Mouse (Mus musculus) liver, adult 2 months (tissue): ENCODE data around the gene Gng3. TPM values are rescaled to one million over a fixed set of nuclear protein-coding genes. Genes with fewer than 3 reads are reported as not detected.

Experiments
- DNase-seq: peaks from one replicate; pipeline ENCODE4 v3.0.0-alpha.2; 2011; ENCODE audit warnings: low read depth, low spot score; ENCODE audit errors: extremely low read depth
- H3K27ac ChIP-seq: fragments of 200-500 bp; replicated peaks from 2 replicates; pipeline ENCODE4 v1.5.1; 2012; ENCODE audit warnings: low read depth, mild to moderate bottlenecking, control low read depth, inconsistent platforms, low read length; ENCODE audit not compliant: insufficient read depth
- H3K27me3 ChIP-seq: fragments of 200-500 bp; 2 replicates; pipeline ENCODE4 v1.6.1; 2012; ENCODE audit warnings: mild to moderate bottlenecking, moderate library complexity, low read length, inconsistent platforms; ENCODE audit not compliant: control insufficient read depth, insufficient read depth
- H3K36me3 ChIP-seq: fragments of 200-500 bp; 2 replicates; pipeline ENCODE4 v1.6.1; 2012; ENCODE audit warnings: low read length, inconsistent platforms; ENCODE audit not compliant: control insufficient read depth, insufficient read depth
- H3K4me1 ChIP-seq: fragments of 200-500 bp; 2 replicates; pipeline ENCODE4 v1.6.1; 2011; ENCODE audit warnings: low read length; ENCODE audit not compliant: control insufficient read depth, insufficient read depth
- H3K4me3 ChIP-seq: fragments of 200-500 bp; 2 replicates; pipeline ENCODE4 v1.5.1; 2011; ENCODE audit warnings: low read depth, mild to moderate bottlenecking, control low read depth, low read length, moderate library complexity; ENCODE audit not compliant: insufficient read depth
- H3K79me2 ChIP-seq: fragments of 200-500 bp; 2 replicates; pipeline ENCODE4 v1.6.1; 2012; ENCODE audit warnings: inconsistent platforms, mild to moderate bottlenecking, low read length, moderate library complexity; ENCODE audit not compliant: control insufficient read depth, insufficient read depth
- H3K9ac ChIP-seq: fragments of 200-500 bp; 2 replicates; pipeline ENCODE4 v1.6.1; 2012; ENCODE audit warnings: low read depth, mild to moderate bottlenecking, control low read depth, inconsistent platforms, low read length
- CTCF ChIP-seq: fragments of 200-500 bp; IDR thresholded peaks from 2 replicates; pipeline ENCODE4 v1.5.1; 2011; ENCODE audit warnings: low read depth, low read length, control low read depth
- POLR2A ChIP-seq: fragments of 200-500 bp; IDR thresholded peaks from 2 replicates; pipeline ENCODE4 v1.6.1; 2011; ENCODE audit warnings: low read length, control low read depth; ENCODE audit not compliant: insufficient read depth; ENCODE audit errors: extremely low read depth
- WGBS: fragments of 180-500 bp; shearing (Covaris S2); methylation state at CpG from one replicate; pipeline ENCODE4 v1.1.7; 2018; 5-methylcytosine and 5-hydroxymethylcytosine counted together
- polyA plus RNA-seq: library from polyadenylated mRNA; depleted of rRNA; stranded (reverse); fragments of >200 nt; gene quantifications from 2 replicates; pipeline ENCODE4 v1.2.3, GENCODE M21; 2012
- total RNA-seq: library from RNA; depleted of rRNA; stranded (reverse); fragments of >200 nt; gene quantifications from 2 replicates; pipeline ENCODE4 v1.2.3, GENCODE M21; 2014

Gng3 gene
- total and polyA plus RNA-seq, 2 experiments, result 0.05 TPM; not detected in 1

DNA sequence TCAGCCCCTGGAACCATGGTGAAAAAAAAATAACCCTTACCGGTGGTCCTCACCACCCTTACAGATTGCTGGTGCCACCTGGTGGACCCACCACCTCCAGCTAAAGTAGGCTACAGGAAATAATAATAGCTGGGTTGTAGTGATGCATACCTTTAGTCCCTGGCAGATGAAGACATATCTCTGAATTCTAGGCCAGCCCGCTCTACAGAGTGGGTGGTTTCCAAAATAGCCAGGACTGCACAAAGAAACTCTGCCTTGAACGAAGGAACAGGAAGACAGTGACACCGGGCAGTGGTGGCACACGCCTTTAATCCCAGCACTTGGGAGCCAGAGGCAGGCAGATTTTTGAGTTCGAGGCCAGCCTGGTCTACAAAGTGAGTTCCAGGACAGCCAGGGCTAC lies 25.3 kb upstream of the Gng3 start:
- DNase-seq, result no peak
- Histone ChIP-seq H3K9ac (no peak overlapping the region), H3K79me2 (no peaks in the 10 kb centered on the region), H3K27me3 (no peaks in the 10 kb centered on the region), H3K36me3 (no peaks in the 10 kb centered on the region), H3K27ac (no peak overlapping the region), H3K4me1 (peaks cover 2% of the 10 kb centered on the region; the same call in 1 of the 2 replicates), H3K4me3 (no peak overlapping the region)
- 84% methylated on average over 6 of the region's 6 CpGs for WGBS
- TF ChIP-seq POLR2A (no peak), CTCF (no peak)

DNA sequence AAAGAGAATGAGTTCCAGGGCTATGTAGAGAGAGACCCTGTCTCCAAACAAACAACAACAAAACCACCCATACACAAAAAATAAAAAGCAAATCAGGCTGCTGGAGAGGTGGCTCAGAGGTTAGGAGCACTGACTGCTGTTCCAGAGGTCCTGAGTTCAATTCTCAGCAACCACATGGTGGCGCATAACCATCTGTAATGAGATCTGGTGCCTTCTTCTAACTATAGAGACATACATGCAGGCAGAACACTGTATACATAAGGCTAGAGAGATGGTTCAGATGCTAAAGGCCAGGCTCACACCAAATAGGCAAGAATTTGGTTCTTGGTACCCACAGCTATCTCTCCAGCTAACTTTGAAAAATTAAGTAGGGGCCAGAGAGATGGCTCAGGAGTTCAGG lies 20.0 kb upstream of the Gng3 start:
- no peak overlapping the region for H3K4me3 ChIP-seq
- WGBS, result 16% methylated on average over 1 of the region's 1 CpGs
- H3K27me3 ChIP-seq, result no peaks in the 10 kb centered on the region
- no peak for DNase-seq
- H3K4me1 ChIP-seq, result no peaks in the 10 kb centered on the region
- no peak overlapping the region for H3K9ac ChIP-seq
- H3K36me3 ChIP-seq, result no peaks in the 10 kb centered on the region
- no peaks in the 10 kb centered on the region for H3K79me2 ChIP-seq
- no peak overlapping the region for H3K27ac ChIP-seq
- no peak for TF ChIP-seq POLR2A
- peak; percentile 41; the same call in 1 of the 2 replicates for TF ChIP-seq CTCF

DNA sequence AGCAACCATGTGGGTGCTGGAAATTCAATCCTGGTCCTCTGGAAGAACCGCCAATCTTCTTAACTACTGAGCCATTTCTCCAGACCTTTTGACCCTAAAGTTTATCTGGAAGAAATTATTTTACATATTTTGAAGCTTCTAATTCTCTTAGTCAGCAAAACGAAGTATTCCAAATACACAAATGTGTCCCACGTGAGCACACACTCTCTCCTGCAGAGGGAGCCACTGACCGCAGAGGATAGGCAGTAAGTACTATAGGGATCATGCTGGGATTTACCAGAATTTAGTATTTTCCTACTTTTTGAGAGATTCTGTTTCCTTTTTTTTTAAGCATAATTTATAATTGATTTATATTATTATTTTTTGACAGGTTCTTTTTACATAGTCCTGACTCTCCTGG lies 18.7 kb upstream of the Gng3 start:
- 26% methylated on average over 4 of the region's 4 CpGs for WGBS
- H3K9ac ChIP-seq, result no peak overlapping the region
- no peaks in the 10 kb centered on the region for H3K4me1 ChIP-seq
- H3K27me3 ChIP-seq, result no peaks in the 10 kb centered on the region
- no peaks in the 10 kb centered on the region for H3K36me3 ChIP-seq
- no peak overlapping the region for H3K27ac ChIP-seq
- no peaks in the 10 kb centered on the region for H3K79me2 ChIP-seq
- TF ChIP-seq POLR2A, result no peak
- peak; percentile 81 for TF ChIP-seq CTCF
- DNase-seq, result peak; percentile 73
- no peak overlapping the region for H3K4me3 ChIP-seq

DNA sequence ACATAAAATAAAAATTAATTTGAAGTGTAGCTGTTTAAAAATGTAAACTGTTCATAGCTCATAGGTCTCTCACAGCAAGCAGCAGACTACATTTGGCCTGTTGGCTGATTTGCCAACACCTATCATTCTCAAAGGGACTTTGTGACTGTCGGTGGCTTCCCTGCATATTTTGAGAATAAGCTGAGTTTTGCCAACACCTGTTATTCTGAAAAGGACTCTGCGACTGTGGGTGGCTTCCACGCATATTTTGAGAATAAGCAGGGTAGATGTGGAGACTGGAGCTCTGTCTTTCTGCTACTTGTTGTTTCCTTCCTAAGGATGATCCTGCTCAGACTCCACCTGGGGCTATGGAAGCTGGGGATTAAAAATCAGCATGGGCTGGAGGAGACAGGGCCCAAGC lies 14.1 kb upstream of the Gng3 start:
- H3K27me3 ChIP-seq, result no peaks in the 10 kb centered on the region
- no peak for DNase-seq
- no peaks in the 10 kb centered on the region for H3K4me1 ChIP-seq
- H3K79me2 ChIP-seq, result no peaks in the 10 kb centered on the region
- no peak overlapping the region for H3K9ac ChIP-seq
- TF ChIP-seq POLR2A (no peak), CTCF (no peak)
- no peak overlapping the region for H3K4me3 ChIP-seq
- peaks cover 3% of the 10 kb centered on the region; the same call in 1 of the 2 replicates for H3K36me3 ChIP-seq
- no peak overlapping the region for H3K27ac ChIP-seq
- WGBS, result 85% methylated on average over 3 of the region's 3 CpGs

DNA sequence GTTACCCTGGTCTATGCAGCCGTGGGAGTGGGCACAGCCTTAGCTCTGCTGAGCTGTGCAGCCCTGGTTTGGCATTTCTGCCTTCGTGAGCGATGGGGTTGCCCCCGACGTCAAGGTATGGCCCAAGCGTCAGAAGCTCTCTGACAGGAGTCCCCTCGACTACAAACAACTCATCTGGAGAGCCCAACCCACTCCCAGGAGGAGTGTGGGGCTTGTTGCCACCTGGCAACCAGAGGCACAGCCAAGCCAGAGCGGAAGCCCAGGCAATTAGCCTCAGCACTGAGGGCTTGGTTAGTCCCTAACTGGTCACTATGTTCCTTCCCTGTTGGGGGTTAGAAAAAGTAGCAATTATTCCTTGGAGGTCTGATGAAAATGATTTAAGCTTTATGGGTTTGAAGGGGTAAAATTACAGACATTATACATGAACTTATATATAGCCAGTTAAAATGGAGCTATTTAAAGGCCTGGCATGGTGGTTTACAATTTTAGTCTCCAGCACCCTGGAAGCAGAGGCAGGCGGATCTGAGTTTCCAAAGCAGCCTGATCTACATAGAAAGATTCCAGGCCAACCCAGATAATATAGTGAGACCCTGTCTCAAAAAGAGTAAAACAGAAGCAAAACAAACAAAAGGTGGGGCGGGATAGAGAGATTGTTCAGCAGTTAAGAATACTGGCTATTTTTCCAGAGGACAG lies 13.4 kb upstream of the Gng3 start:
- H3K36me3 ChIP-seq, result peaks cover 3% of the 10 kb centered on the region; the same call in 1 of the 2 replicates
- DNase-seq, result no peak
- no peak overlapping the region for H3K27ac ChIP-seq
- H3K4me1 ChIP-seq, result no peaks in the 10 kb centered on the region
- WGBS, result 69% methylated on average over 10 of the region's 10 CpGs
- H3K9ac ChIP-seq, result no peak overlapping the region
- H3K79me2 ChIP-seq, result no peaks in the 10 kb centered on the region
- H3K4me3 ChIP-seq, result no peak overlapping the region
- H3K27me3 ChIP-seq, result no peaks in the 10 kb centered on the region
- TF ChIP-seq CTCF (no peak), POLR2A (no peak)

DNA sequence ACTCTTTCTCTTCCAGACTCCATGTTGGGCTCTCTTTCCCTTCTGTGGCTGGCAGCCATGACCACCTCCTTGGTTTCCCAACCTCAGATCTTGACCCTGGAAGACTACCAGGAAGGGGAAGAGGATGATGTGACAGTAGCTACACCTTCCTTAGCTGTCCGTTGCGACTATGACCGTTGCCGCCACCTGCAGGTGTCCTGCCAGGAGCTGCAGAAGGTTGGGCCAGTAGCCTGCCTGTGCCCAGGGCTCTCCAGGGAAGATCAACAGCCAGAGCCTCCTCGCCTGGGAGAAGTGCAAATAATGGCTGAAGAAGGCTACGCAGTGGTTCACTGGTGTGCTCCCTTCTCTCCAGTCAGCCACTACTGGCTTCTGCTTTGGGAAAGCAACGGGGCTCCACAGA lies 12.6 kb upstream of the Gng3 start:
- Histone ChIP-seq H3K4me3 (no peak overlapping the region), H3K27ac (no peak overlapping the region), H3K4me1 (no peaks in the 10 kb centered on the region), H3K27me3 (no peaks in the 10 kb centered on the region), H3K79me2 (no peaks in the 10 kb centered on the region), H3K9ac (no peak overlapping the region), H3K36me3 (peaks cover 7% of the 10 kb centered on the region; the same call in 1 of the 2 replicates)
- 17% methylated on average over 7 of the region's 7 CpGs for WGBS
- TF ChIP-seq CTCF (peak; percentile 51), POLR2A (no peak)
- no peak for DNase-seq
